Mouse (Mus musculus): ENCODE results near the gene Gm20481. TPM values are rescaled to one million over a fixed set of nuclear protein-coding genes. Genes with fewer than 3 reads are reported as not detected.
"Not testable (repeated sequence)": the region's sequence is repeated elsewhere in the genome, so short reads cannot be mapped to it uniquely, and the experiment has no call there.

The Gm20481 gene
- total RNA-seq (2017), result not detected in 2 replicates

DNA sequence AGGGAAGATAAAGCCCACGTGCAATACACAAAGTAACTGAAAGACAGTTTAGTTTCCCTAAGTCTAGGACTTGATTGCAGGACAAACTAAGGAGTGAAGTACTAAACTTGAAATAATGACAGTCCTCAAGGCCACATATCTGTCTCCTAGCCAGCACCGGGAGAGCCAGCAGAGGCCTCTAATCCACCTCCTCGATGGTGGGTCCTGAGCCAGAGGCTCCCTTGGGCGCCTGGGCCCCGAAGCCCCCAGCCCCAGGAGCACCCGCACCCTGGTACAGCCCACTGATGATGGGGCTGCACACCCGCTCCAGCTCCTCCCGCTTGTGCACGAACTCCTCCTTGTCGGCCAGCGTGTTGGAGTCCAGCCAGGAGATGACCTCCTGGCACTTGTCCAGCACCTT, at the start of gene Gm20481:
TSS of gene Gm20481 (plus strand) at position 91 of the 400 bp plus-strand sequence.
- ATAC-seq (ENCODE audit: extremely low read depth, insufficient number of reproducible peaks, low FRiP score, poor library complexity, severe bottlenecking), result not testable (repeated sequence)

DNA sequence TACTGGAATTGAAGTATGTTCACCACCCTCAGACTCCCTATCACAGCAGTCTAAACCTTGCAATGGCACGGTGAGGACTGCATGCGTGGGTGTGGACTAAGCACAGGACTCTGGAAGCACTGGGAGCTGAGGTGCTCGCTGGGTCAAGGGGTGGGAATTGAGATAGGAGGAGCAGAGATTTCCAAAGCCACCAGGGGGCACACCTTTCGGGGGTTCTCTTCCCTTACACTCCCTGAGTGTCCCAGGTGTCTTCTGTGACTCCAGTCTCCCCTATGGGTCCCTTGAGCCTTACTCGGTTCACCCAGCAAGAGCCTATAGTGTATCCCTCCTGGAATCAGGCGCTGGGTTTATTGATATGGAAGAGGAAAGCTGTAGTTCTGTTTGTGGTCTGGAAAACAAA, 46.8 kb upstream of the Gm20481 start:
- ATAC-seq (ENCODE audit: extremely low read depth, insufficient number of reproducible peaks, low FRiP score, poor library complexity, severe bottlenecking), result no peak

DNA sequence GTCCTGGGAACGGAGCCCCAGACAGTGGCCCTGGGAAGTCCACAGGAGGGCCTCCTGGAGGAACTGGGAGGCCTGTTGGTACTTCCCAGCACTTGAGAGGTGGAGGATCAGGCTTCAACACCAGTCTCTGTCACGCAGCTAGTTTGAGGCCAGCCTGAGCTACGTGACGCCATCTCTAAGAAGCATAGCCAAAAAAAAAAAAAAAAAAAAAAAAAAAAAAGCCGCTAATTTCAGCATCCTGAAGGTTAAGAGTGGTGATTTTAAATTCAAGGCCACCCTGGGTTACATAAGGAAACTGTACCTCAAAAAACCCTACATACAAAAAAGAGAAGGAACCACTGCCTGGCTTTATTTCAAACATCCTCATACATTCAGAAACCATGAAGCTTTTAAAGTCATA, 45.5 kb upstream of the Gm20481 start:
- no peak for ATAC-seq (ENCODE audit: extremely low read depth, insufficient number of reproducible peaks, low FRiP score, poor library complexity, severe bottlenecking)

DNA sequence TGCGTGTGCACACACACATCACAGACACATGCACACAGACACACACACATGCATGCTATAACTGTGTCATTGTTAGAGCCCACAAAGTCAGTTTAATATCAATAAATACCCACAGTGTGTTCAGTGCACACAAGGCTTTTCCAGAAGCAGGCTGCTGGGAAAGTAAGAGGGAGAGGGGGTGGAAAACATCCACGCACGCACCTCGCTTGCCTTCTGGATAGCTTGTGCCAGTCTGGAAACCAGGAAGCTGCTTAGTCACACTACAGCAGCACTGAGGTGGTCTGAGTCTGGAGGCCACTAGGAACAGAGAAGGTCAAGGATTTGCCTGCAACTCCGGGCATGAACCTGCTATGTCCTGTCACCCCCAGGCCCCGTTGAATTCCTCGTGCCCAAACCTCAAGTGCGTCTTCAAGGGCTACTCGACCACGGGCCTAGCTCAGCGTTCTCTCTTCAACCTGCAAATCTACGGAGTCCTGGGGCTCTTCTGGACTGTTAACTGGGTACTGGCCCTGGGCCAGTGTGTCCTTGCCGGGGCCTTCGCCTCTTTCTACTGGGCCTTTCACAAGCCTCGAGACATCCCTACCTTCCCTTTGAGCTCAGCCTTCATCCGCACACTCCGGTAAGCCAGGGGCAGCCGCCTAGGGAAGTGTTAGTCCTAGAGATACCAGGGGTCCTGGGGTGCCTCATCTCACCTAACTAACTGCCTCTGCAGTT, 42.2 kb upstream of the Gm20481 start:
- ATAC-seq (ENCODE audit: extremely low read depth, insufficient number of reproducible peaks, low FRiP score, poor library complexity, severe bottlenecking), result no peak

DNA sequence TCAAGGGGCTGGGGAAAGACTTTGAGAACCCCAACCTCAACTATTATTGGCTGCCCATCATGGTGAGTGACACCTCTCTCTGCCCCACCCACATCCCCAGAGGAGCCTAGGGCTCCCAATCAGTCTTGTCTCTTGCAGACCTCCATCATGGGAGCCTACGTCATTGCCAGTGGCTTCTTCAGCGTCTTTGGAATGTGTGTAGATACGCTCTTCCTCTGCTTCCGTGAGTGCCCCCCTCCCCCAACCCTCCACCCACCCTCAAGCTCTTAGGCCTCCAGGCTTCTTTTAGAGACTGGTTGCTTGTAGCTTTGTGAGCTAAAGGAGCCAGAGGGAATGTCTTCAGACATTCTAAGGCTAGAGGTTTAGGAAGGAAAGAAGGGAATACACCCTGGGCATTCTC, 40.9 kb upstream of the Gm20481 start:
- ATAC-seq (ENCODE audit: extremely low read depth, insufficient number of reproducible peaks, low FRiP score, poor library complexity, severe bottlenecking), result no peak

DNA sequence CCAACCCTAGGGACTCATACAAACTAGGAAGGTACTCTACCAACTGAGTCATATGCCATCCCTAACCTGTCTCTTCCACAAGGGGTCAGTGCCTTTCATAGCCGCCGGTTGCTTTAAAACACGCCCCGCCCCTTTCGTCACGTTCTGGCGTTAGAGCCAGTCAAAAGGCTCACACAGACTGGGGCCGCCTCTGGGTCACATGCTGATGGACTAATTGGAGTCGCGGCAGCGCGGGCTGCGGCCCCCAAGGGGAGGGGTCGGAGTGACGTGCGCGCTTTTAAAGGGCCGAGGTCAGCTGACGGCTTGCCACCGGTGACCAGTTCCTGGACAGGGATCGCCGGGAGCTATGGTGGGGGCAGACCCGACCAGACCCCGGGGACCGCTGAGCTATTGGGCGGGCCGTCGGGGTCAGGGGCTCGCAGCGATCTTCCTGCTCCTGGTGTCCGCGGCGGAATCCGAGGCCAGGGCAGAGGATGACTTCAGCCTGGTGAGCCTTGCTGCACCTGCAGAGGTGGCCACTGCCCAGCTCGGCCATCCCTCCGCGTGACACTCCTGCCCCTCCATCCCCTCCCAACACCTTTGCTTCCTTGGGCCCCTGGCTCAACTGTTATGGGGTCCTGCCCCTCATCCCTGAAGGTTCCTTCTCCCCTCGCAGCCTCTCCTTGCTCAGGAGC, 38.5 kb upstream of the Gm20481 start, which contains the start of gene Neu1:
TSS of gene Neu1 (plus strand) at position 193 of the 674 bp plus-strand sequence.
- ATAC-seq (ENCODE audit: extremely low read depth, insufficient number of reproducible peaks, low FRiP score, poor library complexity, severe bottlenecking), result peak; percentile 92

DNA sequence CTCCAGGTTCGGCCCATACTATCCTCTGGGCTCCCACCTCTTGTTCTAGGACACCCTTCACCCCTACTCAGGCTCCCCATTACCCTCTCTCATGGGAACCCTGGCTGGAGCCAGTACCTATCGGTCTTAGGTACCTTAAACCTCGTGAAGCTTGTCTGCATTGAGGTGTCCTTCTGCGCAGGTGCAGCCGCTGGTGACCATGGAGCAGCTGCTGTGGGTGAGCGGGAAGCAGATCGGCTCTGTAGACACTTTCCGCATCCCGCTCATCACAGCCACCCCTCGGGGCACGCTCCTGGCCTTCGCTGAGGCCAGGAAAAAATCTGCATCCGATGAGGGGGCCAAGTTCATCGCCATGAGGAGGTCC, 38.0 kb upstream of the Gm20481 start:
- no peak for ATAC-seq (ENCODE audit: extremely low read depth, insufficient number of reproducible peaks, low FRiP score, poor library complexity, severe bottlenecking)

DNA sequence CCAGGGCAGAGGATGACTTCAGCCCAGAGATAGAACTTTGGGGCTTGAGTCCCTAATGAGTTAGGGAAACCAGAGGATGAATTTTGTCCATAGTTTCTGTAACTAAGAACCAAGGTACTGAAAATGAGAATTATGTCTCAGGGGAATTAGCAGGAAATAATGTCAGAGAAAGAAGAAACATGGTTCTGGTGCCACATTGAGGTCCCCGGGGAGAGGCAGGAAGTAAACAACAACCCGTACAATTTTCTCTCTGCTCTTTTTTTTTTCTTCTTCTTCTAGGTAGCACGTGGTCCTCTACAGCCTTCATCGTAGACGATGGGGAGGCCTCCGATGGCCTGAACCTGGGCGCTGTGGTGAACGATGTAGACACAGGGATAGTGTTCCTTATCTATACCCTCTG, 37.4 kb upstream of the Gm20481 start:
- ATAC-seq (ENCODE audit: extremely low read depth, insufficient number of reproducible peaks, low FRiP score, poor library complexity, severe bottlenecking), result no peak

DNA sequence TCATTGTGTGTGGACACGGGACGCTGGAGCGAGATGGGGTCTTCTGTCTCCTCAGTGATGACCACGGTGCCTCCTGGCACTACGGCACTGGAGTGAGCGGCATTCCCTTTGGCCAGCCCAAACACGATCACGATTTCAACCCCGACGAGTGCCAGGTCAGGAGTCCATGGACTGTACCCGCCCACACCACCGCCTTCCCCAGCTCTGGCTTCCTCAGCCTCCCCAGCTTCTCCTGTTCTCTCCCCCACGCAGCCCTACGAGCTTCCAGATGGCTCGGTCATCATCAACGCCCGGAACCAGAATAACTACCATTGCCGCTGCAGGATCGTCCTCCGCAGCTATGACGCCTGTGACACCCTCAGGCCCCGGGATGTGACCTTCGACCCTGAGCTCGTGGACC, 35.7 kb upstream of the Gm20481 start:
- no peak for ATAC-seq (ENCODE audit: extremely low read depth, insufficient number of reproducible peaks, low FRiP score, poor library complexity, severe bottlenecking)

DNA sequence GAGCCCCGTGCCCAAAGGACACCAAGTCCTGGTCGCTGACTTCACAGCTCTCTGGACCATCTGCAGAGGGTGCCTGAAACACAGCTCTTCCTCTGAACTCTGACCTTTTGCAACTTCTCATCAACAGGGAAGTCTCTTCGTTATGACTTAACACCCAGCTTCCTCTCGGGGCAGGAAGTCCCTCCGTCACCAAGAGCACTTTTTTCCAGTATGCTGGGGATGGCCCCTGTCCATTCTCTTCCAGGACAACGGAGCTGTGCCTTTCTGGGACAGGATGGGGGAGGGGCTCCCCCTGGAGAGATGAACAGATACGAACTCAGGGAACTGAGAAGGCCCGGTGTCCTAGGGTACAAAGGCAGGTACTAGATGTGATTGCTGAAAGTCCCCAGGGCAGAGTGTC, 34.9 kb upstream of the Gm20481 start:
- peak; percentile 44 for ATAC-seq (ENCODE audit: extremely low read depth, insufficient number of reproducible peaks, low FRiP score, poor library complexity, severe bottlenecking)

DNA sequence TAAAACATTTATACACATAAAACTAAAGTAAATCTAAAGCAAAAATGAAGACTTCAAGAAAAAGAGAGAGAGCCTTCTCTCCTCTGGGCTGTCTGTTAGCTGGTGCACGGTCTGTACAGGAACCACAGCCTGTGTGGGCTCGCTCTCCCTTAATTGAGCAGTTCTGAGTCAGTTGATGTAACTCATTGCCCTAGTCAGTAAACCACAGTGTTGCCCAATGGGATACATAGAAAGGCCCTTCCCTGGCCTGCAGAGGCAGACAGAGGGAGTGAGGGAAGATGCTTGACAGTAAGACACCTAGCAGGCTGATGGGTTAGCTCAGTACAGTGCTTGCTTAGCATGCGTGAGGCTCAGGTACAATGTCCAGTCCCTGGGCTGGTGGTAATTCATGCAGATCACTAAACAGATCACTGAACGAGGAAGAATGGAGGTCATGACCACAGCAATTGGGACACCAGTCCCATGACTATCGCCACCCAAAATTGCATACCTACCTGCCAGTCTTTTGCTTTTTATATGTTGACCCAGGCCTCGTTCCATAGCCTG, 31.7 kb upstream of the Gm20481 start:
- ATAC-seq (ENCODE audit: extremely low read depth, insufficient number of reproducible peaks, low FRiP score, poor library complexity, severe bottlenecking), result peak; percentile 50

DNA sequence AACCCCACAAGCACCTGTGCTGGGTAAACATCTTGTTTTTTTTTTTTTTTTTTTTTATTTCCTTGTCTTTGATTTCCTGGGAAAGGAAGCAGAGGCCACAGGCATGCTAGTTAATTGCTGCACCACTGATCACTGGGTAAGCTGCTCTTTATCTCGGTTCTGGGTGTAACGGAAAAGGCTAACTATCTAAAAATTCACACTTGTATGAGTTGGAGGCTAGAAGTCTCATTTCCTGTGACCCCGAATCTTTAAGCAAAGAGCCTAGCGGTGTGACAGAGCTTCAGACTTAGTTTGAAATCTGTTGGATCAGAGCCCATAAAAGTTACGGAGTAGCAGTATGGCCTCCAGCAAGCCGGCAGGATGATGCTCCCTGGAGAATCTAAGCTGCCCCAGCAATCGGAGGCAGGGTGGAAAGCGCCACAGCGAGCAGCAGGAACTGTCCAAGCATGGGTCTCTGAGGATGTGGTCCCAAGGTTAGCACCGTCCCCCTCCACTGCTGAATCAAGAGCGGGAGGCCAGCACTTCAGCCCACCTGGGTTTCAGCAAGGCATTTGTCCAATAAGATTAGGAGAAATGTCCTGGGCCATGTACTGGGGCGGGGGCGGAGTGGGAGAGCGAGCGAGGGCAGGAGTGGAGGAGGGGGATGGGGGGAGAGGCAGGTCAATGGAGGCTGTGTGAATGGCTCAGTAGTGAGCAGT, 28.2 kb upstream of the Gm20481 start:
- no peak for ATAC-seq (ENCODE audit: extremely low read depth, insufficient number of reproducible peaks, low FRiP score, poor library complexity, severe bottlenecking)

DNA sequence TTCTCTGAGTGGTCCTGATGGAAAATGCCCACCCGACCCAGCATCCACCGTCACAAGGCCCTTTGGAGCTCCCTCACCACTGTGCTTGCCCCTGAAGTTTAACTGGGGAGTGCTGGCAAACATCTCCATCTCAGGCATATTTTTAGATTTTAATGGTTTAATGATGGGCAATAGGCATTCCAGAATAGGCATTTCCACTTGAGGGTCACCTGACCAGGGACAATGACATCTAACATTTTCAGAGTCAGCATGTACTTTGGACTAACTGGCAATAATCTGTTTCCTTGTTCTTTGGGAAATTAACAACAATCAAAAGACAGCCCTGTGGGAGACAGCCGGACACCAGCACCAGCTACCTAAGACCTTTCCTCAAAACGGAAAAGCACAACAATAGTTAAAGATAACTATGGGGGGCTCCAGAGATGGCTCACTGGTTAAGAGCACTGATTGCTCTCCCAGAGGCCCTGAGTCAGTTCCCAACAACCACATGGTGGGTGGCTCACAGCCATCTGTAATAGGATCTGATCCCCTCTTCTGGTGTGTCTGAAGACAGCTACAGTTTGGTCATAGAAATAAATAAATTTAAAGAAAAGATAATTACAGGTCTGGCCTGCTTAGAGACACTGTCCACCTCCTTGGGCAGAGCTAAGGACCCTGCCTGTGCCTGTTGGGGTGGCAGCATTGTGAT, 26.4 kb upstream of the Gm20481 start:
- ATAC-seq (ENCODE audit: extremely low read depth, insufficient number of reproducible peaks, low FRiP score, poor library complexity, severe bottlenecking), result no peak

DNA sequence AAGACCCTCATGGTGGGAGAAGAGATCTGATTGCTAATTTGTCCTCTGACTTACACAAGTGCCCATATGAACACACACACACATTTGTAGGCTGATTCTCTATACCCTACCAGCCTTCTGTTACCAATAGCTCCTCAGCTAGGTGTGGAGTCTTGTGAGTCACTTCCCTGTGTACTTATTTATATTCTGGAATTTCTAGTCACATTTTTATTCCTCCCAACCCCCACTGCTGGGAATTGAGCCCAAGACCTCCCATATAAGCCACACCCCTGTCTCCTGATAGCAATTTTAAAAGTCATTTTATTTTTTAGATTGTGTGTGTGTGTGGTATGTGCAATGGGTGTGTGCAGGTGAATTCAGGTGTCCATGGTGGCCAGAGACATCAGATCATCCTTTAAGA, 25.4 kb upstream of the Gm20481 start:
- ATAC-seq (ENCODE audit: extremely low read depth, insufficient number of reproducible peaks, low FRiP score, poor library complexity, severe bottlenecking), result no peak

DNA sequence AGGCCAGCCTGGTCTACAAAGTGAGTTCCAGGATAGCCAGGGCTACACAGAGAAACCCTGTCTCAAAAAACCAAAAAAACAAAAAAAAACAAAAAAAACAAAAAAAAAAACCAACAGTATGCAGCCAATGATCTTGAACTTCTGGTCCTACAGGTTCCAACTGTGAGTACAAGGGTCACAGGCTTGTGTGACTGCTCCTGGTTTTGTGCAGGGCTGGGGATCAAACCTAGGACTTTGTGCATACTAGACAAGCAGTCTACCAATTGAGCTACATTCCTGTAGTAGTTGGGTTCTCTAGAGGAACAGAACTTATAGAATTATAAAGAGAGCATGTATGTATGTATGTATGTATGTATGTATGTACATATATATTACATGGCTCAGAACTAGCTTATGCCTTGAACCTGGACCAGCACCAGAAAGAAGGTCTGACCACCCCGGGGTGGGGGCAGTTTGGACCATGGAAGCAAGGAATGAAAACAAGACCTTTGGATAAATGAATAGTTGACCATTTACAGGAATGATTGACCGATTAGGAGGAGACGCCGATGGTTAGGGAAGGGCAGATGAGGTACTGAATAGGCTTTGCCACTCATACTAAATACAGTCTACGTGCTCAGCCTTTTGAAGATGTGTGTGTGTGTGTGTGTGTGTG, 23.1 kb upstream of the Gm20481 start:
- ATAC-seq (ENCODE audit: extremely low read depth, insufficient number of reproducible peaks, low FRiP score, poor library complexity, severe bottlenecking), result no peak

DNA sequence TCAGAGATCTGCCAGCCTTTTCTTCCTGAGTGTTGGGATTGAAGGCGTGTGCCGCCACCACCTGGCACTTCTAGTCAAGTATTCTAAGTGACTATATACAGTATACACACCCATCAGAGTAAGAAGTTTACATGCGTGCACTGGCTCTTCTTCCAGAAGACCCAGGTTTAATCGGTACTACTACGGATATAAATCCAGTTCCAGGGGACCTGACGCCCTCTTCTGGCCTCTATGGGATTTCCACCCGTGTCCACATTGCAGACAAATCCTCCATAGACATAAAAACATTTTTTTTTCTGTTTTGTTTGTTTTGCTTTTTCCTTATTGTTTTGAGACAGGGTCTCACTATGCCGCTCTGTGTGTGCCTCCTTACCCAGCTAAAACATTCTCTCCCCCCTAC, 22.1 kb upstream of the Gm20481 start:
- ATAC-seq (ENCODE audit: extremely low read depth, insufficient number of reproducible peaks, low FRiP score, poor library complexity, severe bottlenecking), result peak; percentile 37; the same call in 1 of the 2 replicates

DNA sequence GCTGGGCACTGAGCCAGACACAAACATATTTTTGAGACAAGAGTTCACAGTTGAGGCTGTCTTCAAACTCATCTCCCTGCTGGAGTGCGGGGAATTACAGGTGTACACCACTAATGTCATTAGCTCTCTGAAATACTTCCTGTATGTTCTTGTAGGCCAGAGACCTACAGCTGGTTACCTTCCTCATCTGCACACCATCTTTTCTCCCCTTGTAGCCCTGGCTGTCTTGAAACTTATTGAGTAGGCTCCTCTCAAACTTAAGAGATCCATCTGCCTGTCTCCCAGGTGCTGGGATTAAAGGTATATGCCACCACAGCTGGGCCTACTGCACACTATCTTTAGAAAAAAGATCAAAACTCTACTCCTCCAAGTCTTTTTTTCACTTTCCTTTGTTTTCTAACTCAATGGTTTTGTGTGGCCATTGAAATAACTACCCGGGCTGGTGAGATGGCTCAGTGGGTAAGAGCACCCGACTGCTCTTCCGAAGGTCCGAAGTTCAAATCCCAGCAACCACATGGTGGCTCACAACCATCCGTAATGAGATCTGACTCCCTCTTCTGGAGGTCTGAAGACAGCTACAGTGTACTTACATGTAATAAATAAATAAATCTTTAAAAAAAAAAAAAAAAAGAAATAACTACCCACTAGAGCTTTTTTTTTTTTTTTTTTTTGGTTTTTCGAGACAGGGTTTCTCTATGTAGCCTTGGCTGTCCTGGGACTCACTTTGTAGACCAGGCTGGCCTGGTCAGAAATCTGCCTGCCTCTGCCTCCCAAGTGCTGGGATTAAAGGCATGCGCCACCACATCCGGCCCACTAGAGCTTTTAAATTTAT, 20.8 kb upstream of the Gm20481 start:
- not testable (repeated sequence) for ATAC-seq (ENCODE audit: extremely low read depth, insufficient number of reproducible peaks, low FRiP score, poor library complexity, severe bottlenecking)

DNA sequence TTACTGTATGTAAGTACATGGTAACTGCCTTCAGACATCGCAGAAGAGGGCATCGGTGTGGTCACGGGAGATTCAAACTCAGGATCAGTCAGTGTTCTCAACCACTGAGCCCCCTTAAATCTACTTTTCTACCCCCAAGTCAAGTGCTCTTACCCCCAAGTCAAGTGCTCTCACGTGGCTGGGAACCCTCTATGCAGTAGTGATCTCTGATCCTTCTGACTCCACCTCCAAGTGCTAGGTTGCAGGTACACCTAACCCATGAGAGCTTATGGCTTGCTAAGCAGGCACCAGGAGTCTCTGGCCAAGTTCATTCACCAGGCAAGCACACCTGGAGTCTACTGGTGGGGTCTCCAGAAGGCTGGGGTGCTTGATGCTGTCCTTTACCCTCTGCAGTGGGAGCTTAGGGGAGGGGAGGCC, 20.2 kb upstream of the Gm20481 start:
- ATAC-seq (ENCODE audit: extremely low read depth, insufficient number of reproducible peaks, low FRiP score, poor library complexity, severe bottlenecking), result no peak

Measured in neutrophil, adult 5-6 weeks (primary cell).